Mouse (Mus musculus) midbrain, embryonic 13.5 days (tissue): Measurements from ENCODE around the gene Nek11. TPM values are rescaled to one million over a fixed set of nuclear protein-coding genes. Genes with fewer than 3 reads are reported as not detected.

Experiments
- ATAC-seq: fragments of 200-750 bp; cut with Nextera tagmentation; 2 replicates; pipeline ENCODE4 v1.8.0; 2017; ENCODE audit warnings: mild to moderate bottlenecking, moderate TSS enrichment, moderate library complexity
- H3K27ac ChIP-seq: fragments of 300-500 bp; sonication (generic); 2 replicates; pipeline ENCODE4 v1.5.1; 2015; ENCODE audit warnings: inconsistent platforms, mild to moderate bottlenecking, moderate library complexity
- H3K27me3 ChIP-seq: fragments of 300-500 bp; sonication (generic); 2 replicates; pipeline ENCODE4 v1.6.1; 2015; ENCODE audit warnings: mild to moderate bottlenecking, inconsistent platforms
- H3K36me3 ChIP-seq: fragments of 300-500 bp; sonication (generic); 2 replicates; pipeline ENCODE4 v1.6.1; 2015; ENCODE audit warnings: mild to moderate bottlenecking, inconsistent platforms
- H3K4me1 ChIP-seq: fragments of 300-500 bp; sonication (generic); replicated peaks from 2 replicates; pipeline ENCODE4 v1.6.1; 2015; ENCODE audit warnings: inconsistent platforms
- H3K4me2 ChIP-seq: fragments of 300-500 bp; sonication (generic); replicated peaks from 2 replicates; pipeline ENCODE4 v1.6.1; 2015; ENCODE audit warnings: moderate library complexity, mild to moderate bottlenecking, inconsistent platforms
- H3K4me3 ChIP-seq: fragments of 300-500 bp; sonication (generic); replicated peaks from 2 replicates; pipeline ENCODE4 v1.5.1; 2015; ENCODE audit warnings: mild to moderate bottlenecking, inconsistent platforms
- H3K9ac ChIP-seq: fragments of 300-500 bp; sonication (generic); replicated peaks from 2 replicates; pipeline ENCODE4 v1.6.1; 2015; ENCODE audit warnings: mild to moderate bottlenecking, inconsistent platforms
- H3K9me3 ChIP-seq: fragments of 300-500 bp; sonication (generic); 2 replicates; pipeline ENCODE4 v1.6.1; 2016; ENCODE audit warnings: mild to moderate bottlenecking, inconsistent platforms
- WGBS: fragments of 180-500 bp; shearing (Covaris S2); methylation state at CpG from one replicate; pipeline ENCODE4 v1.1.7; 2015; 5-methylcytosine and 5-hydroxymethylcytosine counted together
- polyA plus RNA-seq: library from polyadenylated mRNA; unstranded; fragments of >200 nt; fragmentation: Nextera tagmentation; extraction: Ambion mirVana; gene quantifications from 2 replicates; pipeline ENCODE4 v1.2.1, GENCODE M21; 2015

Nek11 gene
- polyA plus RNA-seq, 1 experiment from 2014 or later = 3.4 TPM

- H3K4me3 ChIP-seq = no peak overlapping the region
- no peaks in the 10 kb centered on the region for H3K4me1 ChIP-seq
- WGBS = 91% methylated on average over 4 of the region's 4 CpGs
- H3K4me2 ChIP-seq = no peak overlapping the region
- no peaks in the 10 kb centered on the region for H3K27me3 ChIP-seq
- no peak overlapping the region for H3K27ac ChIP-seq
- H3K9me3 ChIP-seq = no peaks in the 10 kb centered on the region
- ATAC-seq = no peak
- H3K9ac ChIP-seq = no peak overlapping the region
- no peaks in the 10 kb centered on the region for H3K36me3 ChIP-seq
These were observed 29.1 kb downstream of the Nek11 start for GRCm38 (mm10) chr9:105366199-105366598.

GRCm38 (mm10) chr9:105363520-105364231 lies 31.6 kb downstream of the Nek11 start:
- H3K27ac ChIP-seq = no peak overlapping the region
- no peak overlapping the region for H3K4me2 ChIP-seq
- WGBS = 77% methylated on average over 5 of the region's 5 CpGs
- no peaks in the 10 kb centered on the region for H3K27me3 ChIP-seq
- no peak overlapping the region for H3K4me3 ChIP-seq
- no peak for ATAC-seq
- no peaks in the 10 kb centered on the region for H3K36me3 ChIP-seq
- no peaks in the 10 kb centered on the region for H3K4me1 ChIP-seq
- H3K9me3 ChIP-seq = no peaks in the 10 kb centered on the region
- no peak overlapping the region for H3K9ac ChIP-seq

GRCm38 (mm10) chr9:105362181-105362580 lies 33.1 kb downstream of the Nek11 start:
- ATAC-seq = no peak
- Histone ChIP-seq H3K4me3 (no peak overlapping the region), H3K4me1 (no peaks in the 10 kb centered on the region), H3K36me3 (no peaks in the 10 kb centered on the region), H3K27me3 (no peaks in the 10 kb centered on the region), H3K9ac (no peak overlapping the region), H3K4me2 (no peak overlapping the region), H3K9me3 (no peaks in the 10 kb centered on the region), H3K27ac (no peak overlapping the region)
- whole genome bisulfite sequencing = 70% methylated on average over 2 of the region's 2 CpGs

GRCm38 (mm10) chr9:105349034-105349433 lies 46.3 kb downstream of the Nek11 start:
- Histone ChIP-seq H3K9me3 (no peaks in the 10 kb centered on the region), H3K27me3 (no peaks in the 10 kb centered on the region), H3K36me3 (no peaks in the 10 kb centered on the region), H3K27ac (no peak overlapping the region), H3K9ac (no peak overlapping the region), H3K4me3 (no peak overlapping the region), H3K4me1 (peaks cover 4% of the 10 kb centered on the region), H3K4me2 (no peak overlapping the region)
- 61% methylated on average over 5 of the region's 5 CpGs for WGBS
- ATAC-seq = no peak

- H3K4me1 ChIP-seq = peaks cover 4% of the 10 kb centered on the region
- ATAC-seq = no peak
- H3K4me2 ChIP-seq = no peak overlapping the region
- no peak overlapping the region for H3K9ac ChIP-seq
- H3K36me3 ChIP-seq = no peaks in the 10 kb centered on the region
- WGBS = 72% methylated on average over 10 of the region's 10 CpGs
- no peak overlapping the region for H3K4me3 ChIP-seq
- H3K27me3 ChIP-seq = no peaks in the 10 kb centered on the region
- H3K27ac ChIP-seq = no peak overlapping the region; the same call in 1 of the 2 replicates
- no peaks in the 10 kb centered on the region for H3K9me3 ChIP-seq
These were observed 46.9 kb downstream of the Nek11 start for GRCm38 (mm10) chr9:105348242-105349031.

- H3K4me2 ChIP-seq = no peak overlapping the region
- peaks cover 16% of the 10 kb centered on the region for H3K4me1 ChIP-seq
- no peak overlapping the region for H3K4me3 ChIP-seq
- no peak overlapping the region for H3K9ac ChIP-seq
- H3K36me3 ChIP-seq = no peaks in the 10 kb centered on the region
- H3K9me3 ChIP-seq = no peaks in the 10 kb centered on the region
- ATAC-seq = peak; percentile 98
- H3K27me3 ChIP-seq = no peaks in the 10 kb centered on the region
- peak overlapping the region; percentile 73 for H3K27ac ChIP-seq
- WGBS = 39% methylated on average over 10 of the region's 10 CpGs
These were observed 52.2 kb downstream of the Nek11 start for GRCm38 (mm10) chr9:105342994-105343656.

GRCm38 (mm10) chr9:105342565-105342964 lies 52.8 kb downstream of the Nek11 start:
- peak; percentile 68; the same call in 1 of the 2 replicates for ATAC-seq
- H3K9ac ChIP-seq = no peak overlapping the region
- H3K4me2 ChIP-seq = no peak overlapping the region
- no peaks in the 10 kb centered on the region for H3K9me3 ChIP-seq
- peak overlapping the region; percentile 73 for H3K27ac ChIP-seq
- H3K4me3 ChIP-seq = no peak overlapping the region
- H3K4me1 ChIP-seq = peaks cover 16% of the 10 kb centered on the region
- H3K27me3 ChIP-seq = no peaks in the 10 kb centered on the region
- WGBS = 76% methylated on average over 3 of the region's 3 CpGs
- no peaks in the 10 kb centered on the region for H3K36me3 ChIP-seq

- ATAC-seq = no peak
- WGBS = 73% methylated on average over 4 of the region's 4 CpGs
These were observed 62.8 kb downstream of the Nek11 start for GRCm38 (mm10) chr9:105332436-105333016.

GRCm38 (mm10) chr9:105321856-105322255 lies 73.5 kb downstream of the Nek11 start:
- Histone ChIP-seq H3K4me2 (no peak overlapping the region), H3K4me1 (no peaks in the 10 kb centered on the region), H3K27ac (no peak overlapping the region), H3K4me3 (no peak overlapping the region), H3K27me3 (no peaks in the 10 kb centered on the region), H3K9ac (no peak overlapping the region), H3K36me3 (no peaks in the 10 kb centered on the region), H3K9me3 (no peaks in the 10 kb centered on the region)
- WGBS = 64% methylated on average over 10 of the region's 10 CpGs
- no peak for ATAC-seq

More at GRCm38 (mm10) chr9:105332436-105333016, 62.8 kb downstream of the Nek11 start:
- Histone ChIP-seq H3K4me3 (no peak overlapping the region), H3K36me3 (no peaks in the 10 kb centered on the region), H3K27ac (no peak overlapping the region), H3K27me3 (no peaks in the 10 kb centered on the region), H3K4me1 (no peaks in the 10 kb centered on the region), H3K4me2 (no peak overlapping the region), H3K9me3 (no peaks in the 10 kb centered on the region), H3K9ac (no peak overlapping the region)

GRCm38 (mm10) chr9:105313250-105313649 lies 82.1 kb downstream of the Nek11 start:
- H3K4me3 ChIP-seq = no peak overlapping the region
- H3K4me2 ChIP-seq = no peak overlapping the region
- no peaks in the 10 kb centered on the region for H3K9me3 ChIP-seq
- peaks cover 22% of the 10 kb centered on the region for H3K4me1 ChIP-seq
- 73% methylated on average over 10 of the region's 10 CpGs for WGBS
- H3K27me3 ChIP-seq = no peaks in the 10 kb centered on the region
- no peak overlapping the region for H3K9ac ChIP-seq
- no peak overlapping the region for H3K27ac ChIP-seq
- H3K36me3 ChIP-seq = no peaks in the 10 kb centered on the region
- no peak for ATAC-seq

- no peaks in the 10 kb centered on the region for H3K9me3 ChIP-seq
- no peak overlapping the region for H3K4me3 ChIP-seq
- H3K4me2 ChIP-seq = no peak overlapping the region
- 90% methylated on average over 1 of the region's 1 CpGs for WGBS
- no peaks in the 10 kb centered on the region for H3K36me3 ChIP-seq
- peaks cover 25% of the 10 kb centered on the region for H3K4me1 ChIP-seq
- no peak for ATAC-seq
- H3K27me3 ChIP-seq = no peaks in the 10 kb centered on the region
- H3K27ac ChIP-seq = no peak overlapping the region
- no peak overlapping the region for H3K9ac ChIP-seq
These were observed 82.6 kb downstream of the Nek11 start for GRCm38 (mm10) chr9:105312686-105313085.
